Mouse (Mus musculus) lung, postnatal 25 days (tissue): Measurements from ENCODE around the gene Asf1a.
"Not testable (repeated sequence)": the region's sequence is repeated elsewhere in the genome, so short reads cannot be mapped to it uniquely, and the experiment has no call there.

Source experiments
- DNase-seq: peaks from one replicate; pipeline ENCODE4 v3.0.0; 2022; ENCODE audit warnings: low spot score

The Asf1a gene

DNA sequence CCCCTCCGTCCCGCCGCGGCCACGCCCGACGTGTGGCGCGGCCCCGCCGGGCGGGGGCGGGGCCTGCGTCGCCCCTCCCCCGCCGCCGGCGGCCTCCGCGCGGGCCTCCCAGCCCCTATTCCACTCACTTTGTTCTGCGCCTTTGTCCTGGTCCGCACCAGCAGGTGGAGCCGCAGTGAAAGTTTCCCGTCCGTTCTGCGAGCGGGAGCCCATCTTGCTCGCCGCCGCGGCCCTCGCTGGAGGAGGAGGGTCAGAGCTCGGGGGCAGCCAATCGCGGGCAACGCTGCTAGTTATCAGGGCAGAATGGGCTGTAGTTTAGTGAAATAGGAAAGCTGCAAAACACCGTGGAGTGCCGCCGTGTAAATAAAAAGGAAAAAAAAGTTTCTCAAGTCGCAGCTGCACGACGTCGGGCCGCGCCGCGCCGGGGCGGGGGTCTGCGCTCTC, at the start of gene Asf1a:
Gene Asf1a, plus strand, starts transcription at position 81 of the 444 bp plus-strand sequence.
- peak; percentile 99 for DNase-seq

DNA sequence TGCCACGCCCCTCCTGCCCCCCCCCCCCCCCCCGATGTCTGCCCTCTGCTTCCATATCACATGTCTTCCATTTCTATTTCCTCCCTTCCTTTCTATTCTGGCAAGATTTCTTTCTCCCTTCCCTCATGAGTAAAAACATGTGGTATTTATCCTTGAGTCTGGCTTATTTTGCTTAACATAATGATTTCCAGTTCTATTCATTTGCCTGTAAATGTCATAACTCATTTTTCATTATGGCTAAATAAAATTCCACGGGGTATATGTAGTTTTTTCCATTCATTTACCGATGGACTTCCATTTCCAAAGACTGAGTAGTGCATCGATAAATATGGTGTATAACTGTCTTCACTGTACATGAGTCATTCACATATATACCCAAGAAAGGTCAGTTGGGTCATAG, 34.6 kb upstream of the Asf1a start:
- no peak for DNase-seq

DNA sequence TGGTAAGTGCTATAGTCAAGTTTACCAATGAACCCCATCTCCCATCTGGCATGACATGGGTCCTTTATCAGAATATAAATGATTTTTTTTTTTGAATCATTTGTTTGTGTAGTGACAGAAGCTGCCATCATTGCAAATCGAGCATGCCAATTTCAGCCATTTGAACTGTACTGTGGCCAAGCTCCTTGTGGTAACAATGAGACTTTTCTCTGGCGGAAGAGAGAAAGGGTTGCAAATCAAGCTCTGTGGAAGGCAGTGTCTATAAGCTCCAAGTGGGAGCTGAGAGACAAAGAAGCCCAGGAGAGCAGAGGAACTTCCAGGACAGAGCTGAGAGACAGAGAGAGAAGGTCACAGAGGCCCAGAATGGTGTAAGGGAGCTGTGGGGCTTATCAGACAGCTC, 31.0 kb upstream of the Asf1a start:
- no peak for DNase-seq

DNA sequence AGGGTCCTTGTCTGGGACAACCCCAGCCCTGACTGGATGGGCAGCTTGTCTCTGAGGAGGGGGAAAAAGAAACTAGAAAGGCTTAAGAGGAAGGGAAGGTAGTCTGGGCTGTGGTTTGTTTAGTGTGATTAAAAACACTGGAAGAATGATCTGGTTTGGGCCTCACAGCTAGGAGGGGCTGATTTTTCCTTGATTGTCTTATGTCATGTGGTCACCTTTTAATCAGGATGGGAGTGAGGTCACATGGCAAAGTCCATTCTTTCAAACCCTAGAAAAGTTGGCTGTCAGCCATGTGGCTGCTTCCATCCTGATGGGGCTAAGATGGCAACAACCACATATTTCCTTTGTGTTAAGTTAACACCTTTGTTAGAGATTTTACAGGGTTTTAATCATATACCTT, 28.0 kb upstream of the Asf1a start:
- DNase-seq: no peak

DNA sequence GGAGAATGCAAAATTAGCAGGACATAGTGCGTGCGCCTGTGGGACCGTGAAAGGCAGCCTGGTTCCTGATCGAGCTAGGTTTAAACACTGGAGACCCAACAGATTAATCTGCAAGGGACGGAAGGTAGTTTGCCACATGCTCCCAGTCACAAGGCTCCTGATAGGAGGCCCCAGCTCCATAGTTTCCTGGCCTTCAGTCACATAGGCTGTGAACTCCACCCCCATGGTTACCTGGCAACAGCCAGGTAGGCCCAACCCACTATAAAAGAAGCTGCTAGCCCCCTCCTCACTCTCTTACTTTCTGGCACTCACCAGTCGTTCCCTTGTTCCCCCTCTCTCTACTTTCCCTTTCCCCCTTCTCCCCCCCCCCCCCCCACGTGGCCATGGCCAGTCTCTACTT, 16.4 kb upstream of the Asf1a start:
- no peak for DNase-seq

DNA sequence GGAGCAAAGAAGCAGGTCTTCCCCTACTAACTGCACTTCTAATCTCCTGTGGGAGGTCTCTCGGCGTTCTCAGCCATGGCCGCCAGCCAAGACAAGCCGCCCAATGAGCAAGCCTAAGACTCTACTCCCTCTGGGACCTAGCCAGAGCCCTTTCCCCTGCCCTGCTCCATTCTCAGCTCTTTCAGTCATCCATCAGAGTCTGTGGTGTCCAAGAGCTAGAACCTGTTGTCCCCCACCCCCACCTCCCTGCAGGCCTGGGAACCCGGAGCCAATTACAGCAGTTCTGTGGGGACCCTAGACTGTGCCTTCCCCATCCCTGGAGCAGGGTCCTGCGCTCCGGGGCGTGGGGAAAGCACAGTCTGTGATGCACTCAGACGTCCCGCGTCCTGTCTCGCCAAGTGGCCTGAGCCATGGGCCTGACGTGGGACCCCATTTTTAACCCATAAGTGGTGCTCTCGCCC, 15.9 kb upstream of the Asf1a start:
- peak; percentile 39 for DNase-seq

DNA sequence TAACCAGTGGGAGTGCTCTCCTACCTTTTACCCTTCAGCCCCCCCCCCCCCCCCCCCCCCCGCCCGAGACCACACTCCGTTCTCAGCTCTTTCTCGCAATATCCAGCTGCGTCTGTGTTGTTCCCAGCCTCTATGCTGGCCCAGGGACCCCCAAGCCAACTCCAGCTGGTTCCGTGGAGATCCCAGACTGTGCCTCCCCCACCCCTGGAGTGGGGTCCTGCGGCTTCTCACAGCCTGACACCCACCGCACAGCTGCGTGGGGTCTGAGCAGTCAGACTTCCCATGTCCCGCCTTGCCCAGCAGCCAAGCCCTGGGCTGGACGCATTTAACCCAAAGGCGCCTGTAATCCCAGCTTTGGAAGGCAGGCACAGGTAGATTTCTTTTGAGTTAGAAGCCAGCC, 15.5 kb upstream of the Asf1a start:
- no peak for DNase-seq

DNA sequence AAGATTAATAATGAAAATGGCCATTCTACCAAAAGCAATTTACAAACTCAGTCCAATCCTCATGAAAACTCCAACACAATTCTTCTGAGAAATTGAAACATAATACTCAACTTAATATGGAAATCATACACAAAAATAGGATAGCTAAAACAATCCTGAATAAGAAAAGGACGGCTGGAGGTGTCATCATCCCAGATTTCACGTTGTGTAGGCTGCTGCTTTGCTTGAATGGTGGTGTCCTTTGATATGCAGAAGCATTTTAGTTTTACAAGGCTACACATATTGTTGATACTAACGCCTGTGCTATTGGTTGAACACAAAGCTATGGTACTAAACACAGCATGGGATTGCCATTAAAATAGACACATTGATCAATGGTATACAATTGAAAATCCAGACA, 10.8 kb upstream of the Asf1a start:
- no peak for DNase-seq

DNA sequence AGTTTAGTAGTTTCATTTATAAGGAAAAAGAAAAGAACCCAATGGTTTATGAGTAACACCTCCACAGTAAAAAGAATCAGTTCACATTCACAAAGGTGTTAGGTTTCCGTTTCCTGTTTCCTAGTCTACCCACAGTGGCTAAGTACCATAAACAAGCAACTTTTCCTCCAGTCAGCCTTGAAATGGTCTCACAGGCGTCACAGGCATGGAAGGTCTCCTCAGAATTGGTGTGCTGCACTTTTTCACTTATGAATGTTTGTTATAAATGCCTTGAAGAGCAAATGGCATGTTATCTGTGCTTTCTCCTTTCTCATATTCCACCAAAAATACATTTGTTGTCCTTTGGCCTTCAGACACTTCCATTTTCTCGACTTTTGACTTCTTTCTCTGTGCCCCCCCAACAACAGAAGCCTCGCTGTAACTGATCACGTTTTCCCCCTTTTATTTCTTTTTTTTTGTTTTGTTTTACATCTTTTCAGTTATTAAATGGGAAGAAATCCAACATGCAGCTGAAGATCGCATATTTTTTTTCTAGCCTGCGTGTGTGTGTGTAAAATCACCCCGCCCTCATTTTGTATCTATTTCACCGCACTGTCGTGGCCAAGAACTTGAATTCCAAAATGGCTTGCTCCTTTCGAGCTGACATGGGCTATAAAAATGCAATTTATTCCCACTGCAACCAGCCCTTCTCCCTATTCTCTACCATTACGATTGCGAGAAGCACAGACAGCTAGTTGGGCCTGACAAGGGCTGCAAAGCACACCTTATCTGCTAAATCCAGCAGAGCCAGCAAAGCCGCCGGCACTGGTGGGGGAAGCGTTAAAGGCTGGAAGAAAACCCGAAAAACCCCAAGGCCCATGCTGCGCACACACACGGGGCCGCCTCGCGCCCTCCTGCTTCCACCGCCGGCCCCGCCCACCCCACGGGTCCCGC, 547 bp upstream of the Asf1a start:
- no peak for DNase-seq

DNA sequence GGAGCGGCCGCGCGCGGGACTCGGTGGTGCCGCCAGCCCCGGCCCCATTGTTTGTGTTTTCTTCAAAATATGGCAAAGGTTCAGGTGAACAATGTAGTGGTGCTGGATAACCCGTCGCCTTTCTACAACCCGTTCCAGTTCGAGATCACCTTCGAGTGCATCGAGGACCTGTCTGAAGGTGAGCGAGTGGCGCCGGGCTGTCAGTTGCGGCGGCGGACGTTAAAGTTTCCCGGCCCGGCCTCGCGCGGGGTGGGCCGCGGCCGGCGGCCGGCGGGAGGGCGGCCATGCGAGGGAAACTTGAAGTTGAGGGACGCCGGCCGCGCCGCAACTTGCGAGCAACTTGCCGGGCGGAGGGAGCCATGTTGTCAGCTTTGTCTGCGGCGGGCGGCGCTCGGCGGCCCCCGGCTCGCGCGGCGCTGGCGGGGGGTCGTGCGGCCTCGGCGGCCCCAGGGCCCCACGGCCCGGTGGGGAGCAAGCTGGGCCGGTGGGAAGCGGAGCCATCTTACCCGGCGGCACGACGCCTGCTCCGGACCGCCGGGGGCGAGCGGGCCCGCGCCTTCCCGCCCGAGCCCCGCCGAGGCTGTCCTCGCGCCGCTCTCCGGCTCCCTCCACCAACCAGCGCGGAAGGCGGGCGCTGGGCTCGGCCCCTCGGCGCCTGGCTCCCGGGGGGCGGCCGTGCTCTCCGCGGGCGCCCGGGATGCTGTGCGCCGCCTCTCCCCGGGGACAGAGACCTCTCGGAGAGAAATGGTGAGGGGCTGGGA, 744 bp downstream of the Asf1a start:
- peak; percentile 17 for DNase-seq

DNA sequence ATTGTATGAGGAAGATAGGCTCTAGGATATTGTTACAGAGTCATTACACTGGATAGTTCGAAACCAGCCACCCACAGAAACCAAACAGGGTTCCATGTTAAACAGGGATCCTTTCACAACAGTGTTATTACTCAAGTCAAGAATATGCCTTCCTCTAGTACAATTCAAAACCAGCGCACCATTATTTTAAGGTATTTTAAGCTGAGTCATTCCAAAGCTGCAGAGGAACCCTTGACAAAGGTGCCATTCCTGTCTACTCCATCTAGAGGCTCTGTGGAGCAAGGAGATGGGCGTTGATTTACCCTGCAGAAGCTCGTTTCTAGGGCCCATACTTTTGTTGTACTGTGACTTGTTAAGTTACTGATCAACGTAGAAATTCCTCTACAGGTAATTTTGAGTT, 2.3 kb downstream of the Asf1a start:
- peak; percentile 7 for DNase-seq

DNA sequence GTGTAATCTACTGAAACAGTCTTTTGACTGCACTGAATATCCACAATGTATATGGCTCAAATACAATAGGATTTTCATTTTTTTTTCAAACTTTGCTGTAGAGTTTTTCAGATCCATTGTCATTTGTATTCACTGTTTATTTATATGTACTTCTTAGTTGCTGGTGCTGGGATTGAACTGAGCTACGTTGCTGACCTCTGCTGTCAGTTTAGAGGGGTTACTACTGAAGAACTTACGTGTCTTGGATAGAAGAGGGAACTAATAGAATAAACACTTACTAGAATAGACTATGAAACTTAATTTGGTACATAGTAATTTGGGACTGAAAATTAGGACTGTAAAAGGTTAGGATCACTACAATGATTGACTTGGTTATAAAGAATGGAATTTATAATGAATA, 8.8 kb downstream of the Asf1a start:
- no peak for DNase-seq

DNA sequence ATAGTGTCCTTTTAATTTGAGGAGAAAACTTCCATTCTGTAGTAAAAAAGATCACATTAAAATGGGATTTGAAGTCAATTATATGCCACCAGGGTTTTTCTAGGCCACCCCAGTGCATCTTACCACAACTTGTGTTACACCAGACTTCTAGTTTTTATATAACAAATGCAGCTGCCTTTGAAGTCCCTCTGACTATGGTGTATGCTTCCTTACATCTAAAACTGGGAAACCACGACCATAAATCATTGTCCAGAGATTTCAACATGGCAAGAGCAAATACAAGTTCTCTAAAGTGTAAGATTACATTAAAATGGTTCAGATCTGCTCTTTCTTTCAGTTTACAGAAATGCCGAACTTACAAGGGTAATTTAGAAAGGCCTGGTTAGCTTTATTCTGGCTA, 11.7 kb downstream of the Asf1a start:
- DNase-seq: no peak

DNA sequence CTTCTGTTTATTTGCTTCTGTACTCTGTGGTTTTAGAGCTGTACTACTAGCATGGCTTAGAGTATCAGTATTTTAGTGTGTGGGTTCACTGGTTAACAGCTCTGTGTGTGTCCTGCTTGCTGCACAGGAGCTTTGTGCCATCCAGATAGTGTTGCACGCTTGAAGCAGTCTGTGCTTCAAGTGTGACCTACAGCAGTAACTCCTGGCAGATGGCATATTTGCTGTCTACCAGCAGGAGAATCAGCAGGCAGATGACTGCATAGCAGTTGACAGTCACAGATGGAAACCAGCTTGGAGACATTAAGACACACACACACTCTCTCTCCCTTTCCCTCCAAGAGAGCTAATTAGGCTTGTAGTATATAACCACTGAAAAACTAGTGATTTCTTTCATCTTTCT, 15.6 kb downstream of the Asf1a start:
- DNase-seq: no peak

DNA sequence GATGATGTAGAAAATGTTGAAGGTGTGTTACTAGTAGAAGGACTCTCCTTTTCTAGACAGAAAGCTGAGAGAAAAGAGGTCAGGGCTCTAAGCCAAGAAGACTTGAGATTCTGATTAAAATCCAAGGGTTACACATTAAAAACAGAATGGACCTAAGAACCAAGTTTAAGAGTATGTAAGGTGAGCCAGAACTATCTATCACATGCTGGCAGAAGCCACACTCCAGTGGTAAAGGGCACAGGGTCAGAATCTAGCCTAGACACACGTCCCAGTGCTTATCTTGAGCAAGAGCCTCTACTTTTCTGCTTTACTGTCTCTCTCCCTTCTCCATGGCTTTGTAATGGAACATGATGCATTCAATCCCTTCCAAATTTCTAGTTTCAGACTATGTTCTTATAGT, 17.4 kb downstream of the Asf1a start:
- DNase-seq: no peak

DNA sequence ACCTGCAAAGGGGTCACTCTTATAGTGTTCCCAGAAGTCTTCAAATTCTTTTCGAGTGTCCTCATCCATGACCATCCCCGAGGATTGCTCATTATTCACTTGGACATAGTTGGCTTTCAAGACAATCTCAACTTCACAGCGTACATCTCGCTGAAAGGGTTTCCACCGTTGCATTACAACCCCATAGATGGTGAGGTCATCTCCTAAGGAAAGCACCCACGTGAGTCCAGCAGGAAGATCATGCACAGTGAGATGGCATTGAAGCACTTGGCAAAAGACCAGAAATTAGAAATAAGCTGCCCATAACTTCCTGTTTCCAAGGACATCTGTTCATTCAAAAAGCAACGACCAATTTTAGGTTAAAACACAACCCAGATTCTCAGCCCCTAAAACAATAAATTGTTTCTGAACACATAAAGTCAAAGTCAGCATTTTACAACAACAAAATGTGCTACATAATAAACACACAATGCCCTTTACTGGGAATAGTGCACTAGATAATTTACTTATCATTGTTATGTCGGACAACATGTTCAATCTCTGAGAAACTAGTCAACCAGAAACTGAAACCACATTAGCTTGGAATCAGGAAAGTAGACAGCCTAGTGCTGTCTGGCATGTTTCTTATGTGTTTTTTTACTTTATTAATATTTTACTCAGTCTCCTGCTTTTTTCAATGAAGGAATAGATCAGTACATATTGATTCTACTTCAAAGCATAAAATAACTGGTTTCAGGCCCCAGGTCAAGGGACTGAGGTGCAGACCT, 19.5 kb downstream of the Asf1a start:
- DNase-seq: no peak

DNA sequence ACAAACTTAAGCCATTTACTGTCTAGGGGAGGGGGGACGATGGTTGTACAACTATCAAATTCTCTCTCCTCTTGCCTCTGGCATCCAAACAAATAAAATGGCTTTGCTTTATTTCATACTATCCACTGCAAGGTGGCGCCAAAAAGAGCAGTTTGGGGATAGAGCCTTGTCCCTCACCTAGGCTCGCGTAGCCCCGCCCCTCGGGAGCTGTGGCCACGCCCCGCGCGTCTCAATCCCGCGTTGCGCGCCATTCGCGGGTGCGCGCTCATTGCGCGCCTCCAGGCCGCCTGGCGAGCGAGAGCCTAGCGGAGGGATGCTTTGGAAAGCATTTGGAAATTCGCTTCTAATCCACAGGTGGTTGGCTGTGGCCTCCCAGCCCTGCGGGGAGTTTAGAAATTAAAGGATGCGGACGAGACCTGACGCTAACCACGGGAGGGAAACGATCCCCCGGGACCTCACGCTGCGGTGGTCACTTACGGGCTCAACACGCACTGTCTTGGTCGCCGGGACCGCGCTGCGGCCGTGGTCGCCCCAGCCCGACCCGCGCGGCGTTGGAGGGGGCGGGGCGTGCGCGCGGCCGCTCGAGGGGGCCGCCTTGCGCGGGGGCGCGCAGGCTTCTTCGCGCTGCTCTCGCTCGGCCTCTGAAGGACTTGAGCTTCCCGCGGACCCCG, 32.8 kb downstream of the Asf1a start:
- DNase-seq: peak; percentile 90

DNA sequence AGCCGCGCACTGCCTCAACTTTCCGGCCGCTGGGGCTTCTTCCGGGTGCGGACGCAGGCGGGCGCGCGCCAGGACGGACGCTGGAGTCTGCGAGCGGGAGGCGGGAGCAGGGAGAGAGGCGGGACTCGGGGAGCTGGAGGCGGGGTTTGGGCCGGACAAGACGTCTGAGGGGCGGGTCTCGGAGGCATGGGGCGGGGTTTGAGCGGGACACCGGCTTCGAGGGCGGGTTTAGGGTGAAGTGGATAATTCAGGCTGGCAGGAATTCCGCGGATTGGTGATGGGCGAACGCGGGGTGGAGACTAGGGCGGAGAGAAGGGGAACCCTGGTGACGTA, 33.3 kb downstream of the Asf1a start:
- peak; percentile 98 for DNase-seq

DNA sequence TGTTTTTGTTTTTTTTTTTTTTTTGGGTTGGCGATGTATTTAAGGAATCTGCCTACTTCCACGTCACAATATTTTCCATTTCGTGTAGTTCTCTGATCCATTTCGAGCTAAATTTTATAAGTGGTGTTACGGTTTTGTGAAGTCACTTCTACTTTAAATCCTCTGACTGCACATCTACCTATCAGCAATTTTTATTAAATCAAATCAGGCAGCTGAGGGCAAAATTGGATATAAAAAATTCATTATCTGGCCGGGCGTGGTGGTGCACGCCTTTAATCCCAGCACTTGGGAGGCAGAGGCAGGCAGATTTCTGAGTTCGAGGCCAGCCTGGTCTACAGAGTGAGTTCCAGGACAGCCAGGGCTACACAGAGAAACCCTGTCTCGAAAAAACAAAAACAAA, 33.8 kb downstream of the Asf1a start, which contains the start of gene Mcm9:
Gene Mcm9, minus strand, starts transcription at position 101 of the 400 bp plus-strand sequence.
- not testable (repeated sequence) for DNase-seq

DNA sequence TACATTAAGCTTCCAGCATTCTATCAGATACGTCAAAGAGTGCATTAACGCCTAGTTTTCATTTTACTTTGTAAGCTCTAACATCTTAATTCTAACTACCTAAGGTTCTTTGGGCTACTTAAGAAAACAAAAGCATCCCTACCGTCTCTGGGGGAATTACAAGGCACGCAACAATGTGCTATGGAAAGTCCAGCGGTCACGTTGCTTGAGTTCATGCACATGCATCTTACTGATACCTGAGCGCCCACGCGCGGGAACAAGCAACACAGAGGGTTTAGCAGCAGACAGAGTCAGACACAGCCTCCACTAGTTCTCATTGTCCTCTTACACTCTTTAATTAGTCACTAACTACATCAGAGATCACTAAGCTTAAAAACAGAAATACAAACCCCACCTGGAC, 37.6 kb downstream of the Asf1a start:
- DNase-seq: no peak

DNA sequence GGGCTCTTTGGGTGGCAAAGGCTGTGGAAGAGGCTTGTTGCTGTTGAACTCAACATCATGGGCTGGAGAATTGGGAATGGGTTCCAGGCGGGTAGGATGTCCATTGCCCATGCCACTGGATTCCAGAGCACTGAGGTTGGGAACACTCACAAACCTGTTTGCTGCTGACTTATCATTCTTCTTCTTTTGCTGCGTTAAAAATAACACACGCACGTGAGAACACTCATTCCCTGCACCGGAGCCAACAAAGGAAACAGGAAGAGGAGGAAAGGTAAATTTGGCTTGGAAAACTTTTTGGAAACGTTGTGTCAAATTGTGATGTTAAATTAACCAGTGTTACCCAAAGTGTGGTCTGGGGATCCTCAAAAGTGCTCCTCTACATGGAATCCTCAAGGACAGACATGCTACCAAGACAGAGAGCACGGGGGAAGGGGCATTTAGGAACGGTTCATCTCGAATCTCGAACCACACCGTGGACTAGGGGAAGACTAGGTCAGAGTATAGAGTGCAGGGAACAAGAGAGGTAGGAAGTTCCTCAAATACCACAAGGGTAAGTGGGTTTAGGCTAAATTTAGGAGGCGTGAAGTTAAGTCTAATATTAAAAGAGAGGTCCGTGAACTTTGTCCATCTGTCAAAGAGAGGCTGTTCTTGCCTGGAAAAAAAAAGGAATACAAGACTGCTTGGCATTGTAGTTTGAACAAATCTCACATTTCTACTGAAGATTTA, 38.9 kb downstream of the Asf1a start:
- DNase-seq: no peak
